Mouse (Mus musculus): ENCODE measurements around the gene Nxf7.

DNA sequence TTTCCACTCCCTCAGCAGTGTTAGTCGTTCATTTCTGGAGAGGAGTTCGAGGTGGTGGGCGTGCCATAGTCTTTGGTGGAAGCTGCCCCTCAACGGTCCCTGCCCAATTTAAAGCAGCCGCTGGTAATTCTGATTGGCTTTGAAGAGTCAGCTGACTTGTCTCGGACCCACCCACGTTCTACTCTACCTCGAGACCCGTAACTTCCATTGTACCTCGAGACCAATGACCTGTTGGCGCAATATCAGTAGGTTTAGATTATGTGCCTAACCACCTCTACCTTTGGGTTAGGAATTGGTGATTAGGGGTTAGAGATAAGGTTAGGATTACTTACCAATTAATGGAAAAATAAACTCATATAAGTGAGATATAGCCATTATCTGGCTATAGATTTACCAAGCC lies 29.0 kb upstream of the Nxf7 start, which contains the start of gene Prame:
- no peak for TF ChIP-seq POLR2A (IDR thresholded peaks at IDR 0.05; ENCODE audit: borderline replicate concordance, extremely low read depth, insufficient read depth, insufficient read length, poor library complexity, severe bottlenecking)
- no peak for TF ChIP-seq CTCF (IDR thresholded peaks at IDR 0.05; ENCODE audit: borderline replicate concordance, extremely low read depth, insufficient read depth, insufficient read length)
